Mouse (Mus musculus) CD8-positive naive resting alpha-beta T cell, adult 2 months (primary cell): ENCODE data around the gene Ano7.
A peak's percentile ranks its signal among the peaks of the same experiment; 100 is the strongest.

Source experiments
- DNase-seq, 2 experiments: peaks; one replicate each; pipeline ENCODE4 v3.0.0; 2022; ENCODE audit warnings: low read depth in 2 of 2, low spot score in 2 of 2

Gene Ano7

DNA sequence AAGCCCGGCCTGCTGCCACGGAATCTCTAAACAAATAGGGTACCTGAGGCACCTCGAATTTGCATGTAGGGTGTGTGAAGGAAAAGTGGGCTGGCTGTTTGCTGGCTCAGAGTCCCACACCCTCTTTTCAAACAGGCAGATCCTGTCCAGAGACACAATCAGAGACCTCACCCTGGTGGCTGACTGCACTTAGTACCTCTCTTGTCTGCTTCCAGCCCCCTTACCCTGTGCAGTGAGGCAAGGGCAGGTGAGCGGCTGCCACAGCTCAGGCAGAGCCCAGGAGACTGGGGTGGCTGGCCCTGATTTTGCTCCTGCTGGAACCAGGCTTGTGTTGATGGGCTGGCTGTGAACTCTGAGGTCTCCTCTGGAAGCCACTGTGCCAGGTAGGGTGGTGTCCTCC is at the start of gene Ano7:
Gene Ano7 (plus strand): TSS at position 266 of the 400 bp plus-strand sequence.
- no peak for DNase-seq

DNA sequence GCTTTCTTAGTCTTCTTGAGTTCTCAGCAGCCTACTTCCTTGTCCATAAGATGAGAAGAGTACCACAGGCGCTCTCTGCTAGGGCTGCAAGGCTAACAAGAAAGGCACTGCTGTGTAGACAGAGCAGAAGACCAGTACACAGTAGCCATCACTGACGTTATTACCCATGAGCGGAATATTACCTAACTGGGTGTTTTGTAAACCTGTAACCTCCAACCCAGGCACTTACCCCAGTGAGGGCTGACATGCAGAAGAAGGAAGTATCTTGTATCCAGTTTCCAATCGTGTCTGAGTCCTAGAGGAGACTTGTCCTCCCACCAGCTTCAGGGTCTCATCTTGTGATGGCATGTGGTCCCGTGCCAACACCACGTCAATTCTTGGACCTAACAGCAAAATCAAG is 49.8 kb upstream of the Ano7 start:
- no peak for DNase-seq

DNA sequence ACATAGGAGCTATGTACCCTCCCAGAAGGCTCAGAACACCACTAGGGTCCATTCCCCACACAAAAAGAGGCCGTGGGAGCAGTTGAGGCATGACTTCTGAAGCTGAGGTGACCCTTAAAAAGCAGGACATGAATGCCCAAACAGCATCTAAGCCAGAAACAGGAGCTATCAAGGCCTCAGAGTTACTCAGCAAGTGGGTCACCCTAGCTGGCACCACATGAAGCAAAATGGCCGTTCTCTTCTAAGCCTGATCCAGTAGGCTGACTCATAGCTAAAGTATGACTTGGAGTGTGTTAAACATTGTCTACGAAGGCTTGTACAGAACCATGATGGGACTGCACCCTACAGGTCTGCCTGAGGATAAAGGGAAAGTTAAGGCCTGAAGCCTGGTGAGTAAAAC is 47.3 kb upstream of the Ano7 start:
- no peak for DNase-seq

DNA sequence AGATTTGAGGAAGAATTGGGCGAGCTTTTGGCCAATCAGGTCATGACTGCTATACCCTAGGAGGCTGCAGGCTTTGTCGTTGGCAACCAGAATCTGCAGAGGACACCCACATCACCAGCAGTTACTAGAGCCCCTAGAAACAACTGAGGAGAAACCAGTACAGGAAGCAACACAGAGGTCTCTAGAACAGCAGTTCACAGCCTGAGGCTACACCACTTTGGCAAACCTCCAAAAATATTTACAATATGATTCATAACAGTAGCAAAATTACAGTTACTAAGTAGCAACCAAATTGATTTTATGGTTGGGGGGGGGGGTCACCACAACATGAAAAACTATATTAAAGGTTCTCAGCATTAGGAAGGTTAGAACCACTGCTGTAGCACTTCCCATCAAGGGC is 39.1 kb upstream of the Ano7 start:
- no peak for DNase-seq

DNA sequence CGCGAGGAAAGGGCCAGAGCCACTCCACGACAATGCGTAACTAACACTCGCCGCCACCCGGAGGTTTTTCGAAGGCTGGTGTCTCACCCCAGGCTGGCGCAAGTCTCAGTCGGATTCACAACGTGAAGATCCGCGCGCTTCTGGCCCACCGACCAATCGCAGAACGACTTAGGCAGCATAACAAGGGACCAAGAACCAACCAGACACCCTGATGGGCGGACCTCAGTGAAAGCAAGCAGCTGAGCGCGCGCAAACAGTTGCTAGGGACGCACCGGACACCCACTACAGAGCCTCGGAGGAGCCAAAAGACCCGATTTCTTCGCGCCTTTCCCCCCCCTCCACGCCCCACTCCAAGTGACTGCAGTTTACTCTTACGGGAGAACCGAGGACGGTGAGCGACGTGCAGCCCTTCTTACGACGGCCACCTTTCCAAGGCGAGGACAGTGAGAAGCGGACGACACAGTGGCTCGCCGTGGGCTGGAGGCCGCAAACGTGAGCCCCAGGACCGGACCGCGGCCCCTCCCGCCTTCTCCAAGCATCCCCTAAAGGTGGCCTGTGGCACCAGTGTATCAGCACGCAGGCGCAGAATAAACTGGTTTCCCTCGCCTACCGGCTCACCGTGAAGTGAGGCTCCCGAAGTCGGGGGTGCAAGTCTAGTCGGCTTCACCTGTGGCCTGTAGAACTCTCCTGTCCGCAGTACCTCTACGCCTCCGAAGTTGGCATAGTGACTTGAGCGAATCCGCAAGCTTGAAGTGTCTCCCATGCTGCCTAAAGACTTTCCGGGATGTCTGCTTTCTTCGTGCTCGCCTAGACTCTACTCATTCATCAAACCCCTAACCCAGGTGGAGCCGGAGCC is 30.9 kb upstream of the Ano7 start, which contains the start of the genes Ppp1r7 and Pask:
Gene Ppp1r7 (plus strand): TSS at position 207 of the 856 bp plus-strand sequence.
Gene Pask (minus strand): TSS at position 835 of the 856 bp plus-strand sequence.
- DNase-seq: peak; percentile 91 to 93

DNA sequence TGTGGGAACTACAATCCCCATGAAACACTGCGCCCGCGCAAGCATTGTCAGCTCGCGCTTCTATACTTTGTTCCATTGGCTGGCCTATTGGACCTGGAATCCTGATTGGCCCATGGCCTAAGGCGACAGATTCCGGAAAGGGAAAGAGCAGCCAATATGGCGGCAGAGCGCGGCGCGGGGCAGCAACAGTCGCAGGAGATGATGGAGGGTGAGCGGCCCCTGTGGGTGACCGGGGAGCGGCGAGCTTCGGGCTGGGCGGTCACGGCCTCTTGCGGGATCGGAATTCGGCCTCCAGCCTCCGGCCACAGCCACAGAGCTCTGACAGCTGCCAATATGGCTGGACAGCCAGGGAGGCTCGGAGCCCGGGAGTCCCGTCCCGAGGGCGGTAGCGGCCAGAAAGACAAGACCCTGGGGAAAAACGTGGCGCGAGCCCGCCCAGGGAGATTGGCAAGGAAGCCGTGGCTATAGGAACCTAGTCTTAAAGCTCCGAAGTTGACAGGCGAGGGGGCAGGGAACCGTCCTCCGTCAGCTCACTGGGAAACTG is 30.2 kb upstream of the Ano7 start:
- DNase-seq: peak; percentile 86 to 89

DNA sequence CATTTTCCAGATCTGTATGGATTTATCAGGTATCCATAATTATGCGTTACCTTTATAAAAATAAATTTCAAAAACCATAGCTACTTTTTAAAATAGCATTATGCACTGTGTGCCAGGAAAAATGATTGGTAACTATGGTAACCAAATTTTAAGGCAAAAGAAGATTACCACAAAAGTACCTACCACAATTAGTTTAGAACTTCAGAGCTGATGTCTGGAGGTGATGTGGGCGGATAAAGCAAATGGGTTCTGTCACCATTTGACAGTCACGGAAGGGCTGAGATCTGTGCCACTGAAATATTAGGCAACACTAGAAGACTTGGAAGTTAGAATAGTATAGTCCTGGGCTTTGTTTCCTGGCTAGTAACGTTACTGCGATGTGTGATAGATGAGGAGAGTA is 26.6 kb upstream of the Ano7 start:
- no peak for DNase-seq

DNA sequence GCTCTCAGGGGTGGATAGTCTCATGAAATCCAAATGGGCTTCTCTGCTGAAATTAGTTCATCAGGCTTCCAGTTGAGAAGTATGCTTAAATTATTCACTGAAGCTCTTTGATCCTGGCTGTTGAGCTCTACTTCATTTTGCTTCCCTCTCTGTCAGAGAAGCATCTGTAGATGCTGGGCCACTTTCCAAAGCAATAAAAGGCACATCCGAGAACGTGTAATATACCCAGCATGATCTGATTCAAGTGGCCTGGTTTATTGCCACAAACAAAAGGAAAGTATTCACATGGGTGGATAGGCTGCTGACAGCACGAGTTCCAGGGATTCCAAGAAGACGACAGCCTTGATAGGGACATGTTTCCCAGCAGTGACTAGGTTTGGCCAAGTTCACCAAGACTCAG is 24.0 kb upstream of the Ano7 start:
- no peak for DNase-seq

DNA sequence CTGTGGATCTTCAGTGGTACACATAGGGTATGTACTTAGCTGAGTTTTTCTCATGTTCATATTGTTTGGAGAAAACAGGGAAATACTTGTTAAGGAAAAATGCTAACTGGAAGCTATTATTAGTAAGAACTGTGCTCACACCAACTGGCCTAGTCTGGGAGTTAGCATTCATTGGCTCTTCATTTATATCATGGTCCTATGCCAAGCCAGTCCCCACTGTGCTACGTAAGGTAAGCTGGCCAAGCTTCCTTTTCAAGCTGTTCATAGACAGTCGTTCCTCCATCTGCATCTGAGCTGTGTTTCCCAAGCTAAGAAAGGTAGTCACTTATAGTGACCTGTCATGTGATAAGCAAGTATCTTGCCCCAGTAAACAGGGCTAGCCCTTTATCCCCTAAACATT is 21.0 kb upstream of the Ano7 start:
- DNase-seq: no peak

DNA sequence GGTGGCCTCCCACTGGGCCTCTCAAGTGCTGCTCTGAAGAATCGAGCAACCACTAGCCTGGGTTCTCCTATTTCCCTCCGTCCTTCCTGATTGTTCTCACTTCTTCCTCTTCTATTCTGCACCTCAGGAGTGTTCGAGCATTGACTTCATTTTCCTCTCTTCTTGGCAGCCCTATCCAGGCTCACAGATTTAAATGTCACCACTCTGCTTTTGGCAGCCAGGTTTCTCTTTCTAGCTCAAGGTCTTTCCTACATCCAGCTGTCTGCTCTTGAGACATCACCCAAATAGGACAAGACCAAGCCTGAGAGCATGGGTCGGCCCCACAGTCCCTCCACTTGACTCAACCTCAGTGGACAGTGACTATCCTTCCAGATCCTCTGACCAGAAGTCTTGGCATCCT is 11.1 kb upstream of the Ano7 start:
- DNase-seq: no peak

DNA sequence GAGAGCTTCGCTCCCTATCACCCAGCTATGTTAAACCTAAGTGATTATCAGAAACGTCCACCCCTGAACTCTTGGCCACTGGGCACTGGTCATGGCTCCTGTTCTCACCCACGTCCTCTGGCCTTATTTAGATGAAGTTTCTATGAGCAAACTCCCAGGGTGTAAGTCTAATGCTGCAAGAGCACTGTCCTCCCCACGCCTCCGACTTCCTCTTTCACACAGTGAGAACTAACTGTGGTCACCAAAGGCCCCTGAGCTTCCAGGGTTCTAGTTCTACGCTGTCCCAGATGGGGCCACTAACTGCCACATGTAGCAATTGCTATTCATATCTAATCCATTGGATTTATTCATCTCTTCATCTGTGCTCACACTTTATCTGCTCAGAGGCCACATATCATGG is 8.1 kb upstream of the Ano7 start:
- no peak for DNase-seq

DNA sequence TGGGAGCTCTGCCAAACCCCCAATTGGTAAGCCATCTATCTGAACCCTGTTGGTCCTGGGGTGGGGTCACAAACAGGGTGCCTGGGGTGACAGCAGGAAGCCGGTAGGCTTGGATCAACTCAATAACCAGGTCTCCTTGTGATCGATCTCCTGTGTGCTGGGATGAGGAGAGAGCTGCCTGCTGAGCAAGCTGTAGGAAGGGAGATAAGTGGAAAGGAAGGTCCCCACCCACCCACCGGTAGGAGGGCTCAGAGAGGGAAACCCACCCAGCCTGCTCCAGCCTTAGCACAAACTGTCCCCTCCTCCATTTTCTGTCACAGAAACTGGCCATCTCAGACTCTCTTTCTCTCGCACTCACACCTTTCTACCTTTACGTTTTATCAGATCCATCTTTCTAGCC is 3.6 kb downstream of the Ano7 start:
- DNase-seq: no peak

DNA sequence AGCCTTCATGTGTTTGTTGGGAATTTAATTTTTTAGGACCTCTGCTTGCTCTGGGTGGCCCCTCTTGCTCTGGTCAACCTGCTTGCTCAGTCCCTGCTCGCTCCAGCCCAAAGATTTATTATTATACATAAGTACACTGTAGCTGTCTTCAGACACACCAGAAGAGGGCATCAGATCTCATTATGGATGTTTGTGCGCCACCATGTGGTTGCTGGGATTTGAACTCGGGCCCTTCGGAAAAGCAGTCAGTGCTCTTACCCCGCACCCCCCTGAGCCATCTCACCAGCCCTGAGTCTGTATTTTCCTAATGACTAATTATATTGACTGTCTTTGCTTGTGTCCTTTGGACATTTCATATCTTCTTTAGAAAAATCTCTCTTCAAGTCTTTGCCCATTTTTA is 5.4 kb downstream of the Ano7 start:
- DNase-seq: no peak

DNA sequence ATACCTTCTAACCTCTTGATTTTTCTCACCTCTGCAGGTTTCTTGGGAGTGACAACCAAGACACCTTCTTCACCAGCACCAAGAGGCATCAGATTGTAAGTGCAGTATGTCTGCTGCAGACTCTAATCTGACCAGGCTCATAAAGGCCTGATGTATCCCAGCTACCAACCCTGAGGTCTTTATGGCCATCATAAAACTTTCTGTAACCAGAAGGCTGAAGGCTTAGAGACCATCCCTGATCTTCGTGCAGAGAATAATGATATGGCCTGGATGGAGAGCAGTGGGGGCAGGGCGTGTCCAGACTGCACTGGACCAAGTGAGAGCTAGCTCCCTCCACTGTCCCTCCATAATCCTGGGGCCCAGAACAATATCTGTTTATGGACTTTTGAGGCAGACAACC is 13.5 kb downstream of the Ano7 start:
- DNase-seq: no peak

DNA sequence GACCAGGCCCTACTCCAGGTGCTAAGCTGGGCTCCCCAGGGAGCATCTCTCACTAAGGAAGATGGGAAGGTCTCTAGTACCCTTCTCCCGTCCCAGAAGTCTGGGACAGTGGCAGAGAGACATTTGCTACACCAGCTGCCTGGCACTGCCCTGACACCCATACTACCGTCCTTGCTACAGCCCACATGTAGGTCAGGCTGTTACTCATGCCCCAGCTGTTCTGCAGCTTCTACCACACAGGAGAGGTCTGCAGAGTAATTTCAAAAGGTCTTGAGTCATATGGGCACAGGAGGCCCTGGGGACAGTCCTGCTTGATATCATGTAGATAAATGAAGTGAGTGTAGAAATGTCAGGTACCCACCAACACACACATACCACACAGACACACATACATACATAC is 15.2 kb downstream of the Ano7 start:
- DNase-seq: no peak

DNA sequence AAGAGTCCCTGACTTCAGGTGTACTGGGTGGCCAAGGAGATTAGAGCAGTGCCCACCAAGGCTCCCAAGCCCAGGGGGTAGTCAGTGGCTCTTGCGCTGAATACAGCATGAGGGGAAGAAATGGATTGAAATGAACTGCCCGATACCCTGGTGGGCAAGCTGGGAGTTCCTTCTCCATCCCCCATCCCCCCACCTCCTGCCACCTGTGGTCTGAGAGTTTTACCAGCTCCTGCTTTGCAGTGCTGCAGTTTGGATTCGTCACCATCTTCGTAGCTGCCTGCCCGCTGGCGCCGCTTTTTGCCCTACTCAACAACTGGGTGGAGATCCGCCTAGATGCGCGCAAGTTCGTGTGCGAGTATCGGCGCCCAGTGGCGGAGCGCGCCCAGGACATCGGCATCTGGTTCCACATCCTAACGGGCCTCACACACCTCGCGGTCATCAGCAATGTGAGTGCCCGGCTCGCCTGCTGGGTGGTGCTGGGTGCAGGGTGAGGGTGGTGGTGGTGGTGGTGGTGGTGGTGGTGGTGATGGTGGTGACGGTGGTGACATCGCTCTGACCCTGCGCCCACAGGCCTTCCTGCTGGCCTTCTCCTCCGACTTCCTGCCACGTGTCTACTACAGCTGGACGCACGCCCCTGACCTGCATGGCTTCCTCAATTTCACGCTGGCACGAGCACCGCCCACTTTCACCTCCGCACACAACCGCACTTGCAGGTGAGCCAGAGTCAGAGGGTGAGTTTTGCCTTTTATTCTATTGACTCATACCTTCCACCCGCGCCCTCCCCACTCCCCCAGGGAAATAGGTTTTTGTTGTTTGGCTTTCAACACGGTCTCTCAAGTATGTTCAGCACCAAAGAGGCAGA is 27.7 kb downstream of the Ano7 start:
- no peak for DNase-seq

DNA sequence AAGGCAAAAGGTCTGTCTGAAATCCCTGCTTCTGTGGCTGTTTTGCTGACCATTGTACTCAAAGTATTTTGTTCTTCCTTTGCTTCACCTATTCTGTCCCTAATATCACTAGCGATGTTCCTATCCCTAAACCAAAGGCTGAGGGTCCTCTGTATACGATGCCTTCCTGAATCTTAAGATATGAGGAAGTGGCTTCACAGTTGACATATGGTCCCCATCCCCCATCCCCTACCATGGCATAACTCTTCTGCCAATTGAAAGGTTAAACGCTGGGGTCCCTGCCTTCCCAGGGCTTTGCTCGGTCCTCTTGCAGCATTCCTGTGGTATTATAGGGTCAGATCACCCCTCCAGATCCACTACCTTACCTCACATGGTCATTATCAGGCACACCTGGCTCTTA is 29.7 kb downstream of the Ano7 start:
- no peak for DNase-seq

DNA sequence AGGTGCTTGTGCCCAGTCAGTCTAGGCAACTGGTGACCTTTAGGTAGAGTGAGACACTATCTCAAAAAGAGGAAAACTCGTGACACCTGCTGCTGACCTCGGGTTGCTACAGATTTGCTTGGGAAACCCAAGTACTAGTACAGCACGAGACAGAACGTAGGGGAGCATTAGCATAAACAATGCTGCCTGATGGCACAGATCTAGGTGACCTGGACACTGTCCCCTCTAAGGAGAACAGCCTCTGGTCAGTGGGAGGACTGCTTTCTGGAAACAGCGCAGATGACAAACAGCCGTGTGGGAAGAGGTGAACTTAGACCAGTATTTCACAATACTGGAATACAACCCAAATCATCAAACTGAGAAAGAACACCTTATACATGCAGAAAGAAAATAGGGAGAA is 58.4 kb downstream of the Ano7 start:
- DNase-seq: no peak

DNA sequence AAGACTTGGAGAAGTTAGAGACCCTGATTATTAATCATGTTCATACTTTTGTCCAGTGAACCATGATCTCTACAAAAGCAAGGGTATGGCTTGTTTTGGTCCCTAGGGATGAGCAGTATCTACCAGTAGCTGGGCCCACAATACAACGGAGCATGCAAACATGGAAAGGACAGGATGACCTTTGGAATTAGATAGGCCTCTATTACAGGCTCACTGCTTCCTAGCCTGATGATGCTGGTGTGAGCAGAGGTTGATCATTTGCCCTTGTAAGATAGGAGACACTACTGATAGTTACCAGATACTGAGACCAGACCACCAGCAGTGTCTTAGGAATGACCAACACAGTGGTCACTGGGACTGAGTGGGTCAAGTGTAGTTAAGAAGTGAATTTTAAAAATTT is 65.6 kb downstream of the Ano7 start:
- DNase-seq: no peak

DNA sequence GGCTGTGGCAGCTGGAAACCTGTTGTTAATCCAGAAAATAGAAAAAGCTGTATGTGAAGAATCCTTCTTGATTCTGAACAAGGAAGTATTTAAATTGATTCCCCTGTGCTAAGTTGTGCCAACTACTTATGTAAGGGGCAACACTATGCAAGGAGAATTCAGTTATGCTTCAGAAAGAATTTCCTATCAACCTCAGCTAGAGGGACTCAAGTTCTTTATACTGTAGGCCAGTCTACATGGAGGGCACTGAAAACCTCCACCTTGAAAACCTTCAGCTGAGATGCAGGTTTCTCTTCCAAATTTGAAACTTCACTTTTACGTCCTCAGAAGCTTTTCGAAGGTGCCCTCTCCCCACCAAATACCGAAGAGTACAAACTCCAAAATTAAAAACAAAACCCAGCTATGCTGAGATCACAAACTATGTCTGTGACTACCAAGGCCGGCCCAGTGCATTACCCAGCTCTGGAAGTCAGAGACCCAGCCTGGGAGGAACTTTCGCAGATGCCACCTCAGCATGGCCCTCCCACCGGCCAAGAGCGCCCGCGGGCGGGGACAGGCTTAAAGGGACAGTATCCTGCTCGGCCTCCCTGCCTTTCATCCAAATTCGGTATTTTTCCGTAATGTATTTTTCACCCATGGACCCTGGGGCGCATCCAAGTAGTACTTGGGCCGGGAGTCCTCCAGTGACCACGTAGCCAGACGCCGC is 70.8 kb downstream of the Ano7 start:
- peak; percentile 25 to 40 for DNase-seq

DNA sequence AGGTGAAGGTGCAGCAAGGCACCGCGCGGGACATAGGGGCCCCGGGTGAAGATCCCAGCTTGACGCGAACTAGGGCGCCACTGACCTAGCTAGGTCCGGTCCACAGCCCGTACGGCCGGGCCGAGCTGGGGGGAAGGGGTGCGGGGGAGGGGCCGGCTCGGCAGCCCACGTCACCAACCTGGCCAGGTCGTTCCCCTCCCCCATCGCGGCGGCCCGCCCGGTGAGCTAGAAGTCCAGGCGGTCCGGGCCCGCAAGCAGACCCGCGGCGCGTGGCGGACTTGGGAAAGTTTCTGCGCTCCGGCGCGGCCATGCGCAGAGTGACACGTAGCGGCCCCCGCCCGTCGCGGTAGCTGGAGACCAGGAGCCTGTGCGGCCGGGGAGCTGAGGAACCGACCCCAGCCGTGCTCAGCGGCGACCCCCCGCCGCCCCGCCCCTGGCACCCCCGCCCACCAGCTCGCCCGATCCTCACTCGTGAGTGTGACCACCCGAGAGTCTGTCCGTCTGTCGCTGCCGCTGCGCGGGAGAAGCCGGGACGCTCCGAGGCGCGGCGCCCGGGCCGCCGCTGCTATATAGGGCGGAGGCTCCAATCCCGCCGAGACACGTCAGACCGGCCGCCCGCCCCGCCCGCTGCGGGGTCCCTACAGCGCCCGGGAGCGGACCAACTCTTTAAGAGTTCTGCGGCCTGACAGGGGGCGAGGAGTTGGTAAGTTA is 71.5 kb downstream of the Ano7 start:
- peak; percentile 47 to 49 for DNase-seq
